Comparison of ENCODE assay signal across 25 mouse cellular contexts in the genomic region with DNA sequence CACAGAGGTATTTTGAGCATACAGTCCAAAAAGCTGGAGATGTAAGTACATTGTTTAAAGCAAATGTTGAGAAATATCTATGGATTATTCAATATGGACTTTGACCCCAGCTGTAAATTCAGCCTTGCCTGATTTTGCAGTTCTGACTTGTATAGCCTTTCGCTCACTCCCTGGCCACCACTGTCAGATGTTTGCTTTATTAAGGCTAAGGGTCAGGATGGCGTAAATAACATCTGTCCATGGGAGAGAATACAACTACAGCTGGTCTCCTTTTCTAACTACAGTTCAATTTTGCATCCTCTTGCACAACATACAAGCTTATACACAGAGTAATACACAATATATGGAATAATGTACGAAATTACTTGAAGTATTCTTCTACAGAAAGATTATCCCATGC.
DNase-seq lines count a peak whose midpoint lies in the region; ATAC-seq and TF ChIP-seq lines count a peak whose summit lies in the region.
"Had no signal": no experiment of that assay in that cellular context is flagged by ENCODE, and none has a peak within 500 bp of the region (broad histone marks: within the 10 kb centered on the region; RNA-seq: fewer than 3 reads in every experiment).

No protein-coding gene starts in this region.

- H3K9me3 ChIP-seq in liver, embryonic 12.5 days (replicated peaks) = no peaks in the 10 kb centered on the region
- H3K9me3 ChIP-seq in lung, embryonic 16.5 days (ENCODE audit: control insufficient read depth, low read length) = peaks cover 3% of the 10 kb centered on the region; the same call in 1 of the 2 replicates
- H3K9me3 ChIP-seq in hindbrain, postnatal 0 days (ENCODE audit: low read length) = no peaks in the 10 kb centered on the region
- H3K9me3 ChIP-seq: midbrain, embryonic 13.5 days had no signal

- no peak overlapping the region for H3K4me2 ChIP-seq in liver, embryonic 12.5 days
- no peak overlapping the region for H3K4me2 ChIP-seq in lung, embryonic 16.5 days (ENCODE audit: low read depth, low read length)
- H3K4me2 ChIP-seq in hindbrain, postnatal 0 days (ENCODE audit: low read depth, low read length) = no peak overlapping the region
- H3K4me2 ChIP-seq: heart, embryonic 13.5 days; hindbrain, embryonic 14.5 days; midbrain, embryonic 13.5 days had no signal

- no peak for TF ChIP-seq CTCF in liver, adult 2 months (IDR thresholded peaks at IDR 0.05; ENCODE audit: low read depth, low read length)
- TF ChIP-seq CTCF in hindbrain, postnatal 0 days (IDR thresholded peaks at IDR 0.05; ENCODE audit: low read depth) = no peak

- no peaks in the 10 kb centered on the region for H3K79me2 ChIP-seq in liver, adult 2 months (ENCODE audit: control insufficient read depth, insufficient read depth, low read length)

- ATAC-seq in liver, embryonic 12.5 days = no peak
- peak; percentile 91 for ATAC-seq in lung, embryonic 16.5 days (ENCODE audit: low read depth)
- no peak for ATAC-seq in hindbrain, postnatal 0 days
- ATAC-seq: activated CD4-positive, CD25-positive, alpha-beta regulatory T cell, adult 4 months; forebrain, embryonic 16.5 days; inflammation-experienced regulatory T-cells, adult 6 months; midbrain, embryonic 13.5 days had no signal

- H3K9ac ChIP-seq in liver, adult 2 months (ENCODE audit: low read depth, low read length) = no peak overlapping the region
- H3K9ac ChIP-seq in liver, embryonic 12.5 days = no peak overlapping the region
- H3K9ac ChIP-seq in lung, embryonic 16.5 days (ENCODE audit: low read length) = no peak overlapping the region
- H3K9ac ChIP-seq in hindbrain, postnatal 0 days (replicated peaks; ENCODE audit: low read length) = no peak overlapping the region
- H3K9ac ChIP-seq: heart, embryonic 13.5 days; hindbrain, embryonic 14.5 days; liver, embryonic 14.5 days; midbrain, embryonic 13.5 days had no signal

- WGBS in liver, adult 2 months = 44% methylated on average over 3 of the region's 3 CpGs
- WGBS in liver, embryonic 12.5 days (ENCODE audit: insufficient replicate concordance) = 60% methylated on average over 3 of the region's 3 CpGs
- 58% methylated on average over 3 of the region's 3 CpGs for WGBS in lung, embryonic 16.5 days
- 88% methylated on average over 3 of the region's 3 CpGs for WGBS in hindbrain, postnatal 0 days

- no peak overlapping the region for H3K4me3 ChIP-seq in liver, adult 2 months (ENCODE audit: insufficient read depth, low read depth, low read length)
- H3K4me3 ChIP-seq in liver, embryonic 12.5 days = no peak overlapping the region
- H3K4me3 ChIP-seq in lung, embryonic 16.5 days (ENCODE audit: low read length) = no peak overlapping the region
- no peak overlapping the region for H3K4me3 ChIP-seq in hindbrain, postnatal 0 days (ENCODE audit: low read length)
- H3K4me3 ChIP-seq: erythroblast, embryonic 14.5 days; gastrocnemius, adult 2 months; heart, embryonic 13.5 days; midbrain, embryonic 13.5 days had no signal

- H3K36me3 ChIP-seq in liver, adult 2 months (ENCODE audit: control insufficient read depth, insufficient read depth, low read length) = no peaks in the 10 kb centered on the region
- H3K36me3 ChIP-seq in liver, embryonic 12.5 days = no peaks in the 10 kb centered on the region
- no peaks in the 10 kb centered on the region for H3K36me3 ChIP-seq in lung, embryonic 16.5 days (ENCODE audit: control insufficient read depth, insufficient read depth, low read length)
- H3K36me3 ChIP-seq in hindbrain, postnatal 0 days (ENCODE audit: insufficient read depth, low read length) = no peaks in the 10 kb centered on the region
- H3K36me3 ChIP-seq: heart, embryonic 13.5 days; midbrain, embryonic 13.5 days had no signal

- no peak for TF ChIP-seq POLR2A in liver, adult 2 months (IDR thresholded peaks at IDR 0.05; ENCODE audit: extremely low read depth, insufficient read depth, low read length)

- no peaks in the 10 kb centered on the region for H3K4me1 ChIP-seq in liver, adult 2 months (ENCODE audit: control insufficient read depth, insufficient read depth, low read length)
- H3K4me1 ChIP-seq in liver, embryonic 12.5 days = no peaks in the 10 kb centered on the region
- H3K4me1 ChIP-seq in lung, embryonic 16.5 days (replicated peaks; ENCODE audit: control insufficient read depth, insufficient read depth, low read length) = peaks cover 6% of the 10 kb centered on the region; the same call in 1 of the 2 replicates
- H3K4me1 ChIP-seq in hindbrain, postnatal 0 days (ENCODE audit: insufficient read depth, low read length) = no peaks in the 10 kb centered on the region
- H3K4me1 ChIP-seq: heart, embryonic 13.5 days; midbrain, embryonic 13.5 days had no signal

- no peak overlapping the region for H3K27ac ChIP-seq in liver, adult 2 months (replicated peaks; ENCODE audit: insufficient read depth, low read depth, low read length)
- no peak overlapping the region for H3K27ac ChIP-seq in liver, embryonic 12.5 days
- H3K27ac ChIP-seq in lung, embryonic 16.5 days (ENCODE audit: low read length) = no peak overlapping the region
- no peak overlapping the region for H3K27ac ChIP-seq in hindbrain, postnatal 0 days
- H3K27ac ChIP-seq: gastrocnemius, adult 2 months; heart, embryonic 13.5 days; hindbrain, embryonic 14.5 days; liver, embryonic 14.5 days; midbrain, embryonic 13.5 days had no signal

- no peaks in the 10 kb centered on the region for H3K27me3 ChIP-seq in liver, adult 2 months (ENCODE audit: control insufficient read depth, insufficient read depth, low read length)
- H3K27me3 ChIP-seq in liver, embryonic 12.5 days (replicated peaks) = no peaks in the 10 kb centered on the region
- no peaks in the 10 kb centered on the region; the same call in 1 of the 2 replicates for H3K27me3 ChIP-seq in lung, embryonic 16.5 days (ENCODE audit: control insufficient read depth, insufficient read depth, low read depth, low read length)
- H3K27me3 ChIP-seq in hindbrain, postnatal 0 days (ENCODE audit: insufficient read depth, low read length) = no peaks in the 10 kb centered on the region
- H3K27me3 ChIP-seq: CH12.LX; midbrain, embryonic 13.5 days had no signal

- DNase-seq in liver, adult 2 months (ENCODE audit: extremely low read depth, low read depth, low spot score) = peak; percentile 1
- DNase-seq in lung, postnatal 4 days = no peak
- peak; percentile 10 for DNase-seq in lung, postnatal 10 days
- no peak for DNase-seq in kidney, adult 9 months
- no peak for DNase-seq in hindbrain, postnatal 0 days (ENCODE audit: low spot score)
- DNase-seq: adrenal gland, adult 2 months; adrenal gland, postnatal 36 days; cerebellum, adult 18-20 months; cerebellum, postnatal 10 days; gastrocnemius, adult 2 months; heart, postnatal 10 days; kidney, adult 8-10 months; kidney, postnatal 10 days; thymus, postnatal 4 days had no signal

Comparison
In these comparisons a context has a peak if more than half of its experiments do, and no peak if none do; other contexts are left out.
1. DNase-seq: peak in liver, adult 2 months (single experiment) and lung, postnatal 10 days (single experiment); none in lung, postnatal 4 days (0 of 2), kidney, adult 9 months (single experiment) and hindbrain, postnatal 0 days (single experiment).